Mouse (Mus musculus) left cerebral cortex, postnatal 10 days (tissue): ENCODE measurements at regions not wholly inside any gene's neighbourhood (a gene's known extent, or its start where the extent isn't known, plus 50 kb on each side); places are given as distances from the start of the nearest gene placed in this dataset.

Source experiments
- DNase-seq, 2 experiments: peaks; one replicate each; pipeline ENCODE4 v3.0.0; 2021 to 2022; ENCODE audit warnings: low spot score in 2 of 2, mixed read lengths in 1 of 2; ENCODE audit errors: extremely low spot score in 1 of 2
- intact Hi-C: fragments of 180-260 bp; cut with DNase I; formaldehyde crosslinking; loops from one replicate; pipeline ENCODE4 v1.15.1; 2025

- no peak for DNase-seq
- intact Hi-C loops, result loop anchor here (5.0 kb wide), 1 partner anchor 328 kb away; no protein-coding TSS in a partner anchor
Measured at GRCm38 (mm10) chr3:34314798-34315197, 233.7 kb upstream of the Dnajc19 start.

GRCm38 (mm10) chr3:34314393-34314792, 233.3 kb upstream of the Dnajc19 start:
- no peak for DNase-seq
- intact Hi-C loops, result loop anchor here (5.0 kb wide), 1 partner anchor 328 kb away; no protein-coding TSS in a partner anchor

- DNase-seq, result no peak
- intact Hi-C loops, result loop anchor here (5.0 kb wide), 1 partner anchor 330 kb away; no protein-coding TSS in a partner anchor
Measured at GRCm38 (mm10) chr3:34311944-34312343, 230.8 kb upstream of the Dnajc19 start.

GRCm38 (mm10) chr3:34299637-34300036, 218.5 kb upstream of the Dnajc19 start:
- intact Hi-C loops, result no loop called here
- no peak for DNase-seq

GRCm38 (mm10) chr3:34287836-34288235, 206.7 kb upstream of the Dnajc19 start:
- DNase-seq, result no peak
- intact Hi-C loops, result loop anchor here (10.0 kb wide), 1 partner anchor 333 kb away; no protein-coding TSS in a partner anchor

GRCm38 (mm10) chr3:34270154-34270553, 189.0 kb upstream of the Dnajc19 start:
- intact Hi-C loops, result no loop called here
- peak; percentile 32 to 40 for DNase-seq

GRCm38 (mm10) chr3:34266462-34266861, 185.3 kb upstream of the Dnajc19 start:
- intact Hi-C loops, result no loop called here
- DNase-seq, result no peak

- DNase-seq, result no peak
- intact Hi-C loops, result no loop called here
Measured at GRCm38 (mm10) chr3:34264811-34265210, 183.7 kb upstream of the Dnajc19 start.

- intact Hi-C loops, result no loop called here
- DNase-seq, result no peak
Measured at GRCm38 (mm10) chr3:34252730-34253337, 171.7 kb upstream of the Dnajc19 start.

GRCm38 (mm10) chr3:34242126-34242525, 161.0 kb upstream of the Dnajc19 start:
- intact Hi-C loops, result no loop called here
- DNase-seq, result no peak

GRCm38 (mm10) chr3:34239978-34240377, 158.9 kb upstream of the Dnajc19 start:
- no peak for DNase-seq
- intact Hi-C loops, result loop anchor here (10.0 kb wide), 1 partner anchor 865 kb away; no protein-coding TSS in a partner anchor

GRCm38 (mm10) chr3:34234391-34234790, 153.3 kb upstream of the Dnajc19 start:
- DNase-seq, result no peak
- intact Hi-C loops, result loop anchor here (10.0 kb wide), 1 partner anchor 870 kb away; no protein-coding TSS in a partner anchor

- intact Hi-C loops, result loop anchor here (2.0 to 10.0 kb wide), 2 partner anchors 406 to 872 kb away; no protein-coding TSS in a partner anchor
- DNase-seq, result no peak
Measured at GRCm38 (mm10) chr3:34232329-34233250, 151.5 kb upstream of the Dnajc19 start.

- DNase-seq, result peak; percentile 46 to 57
- intact Hi-C loops, result loop anchor here (2.0 to 10.0 kb wide), 2 partner anchors 407 to 873 kb away; no protein-coding TSS in a partner anchor
Measured at GRCm38 (mm10) chr3:34231593-34232328, 150.6 kb upstream of the Dnajc19 start.

- intact Hi-C loops, result no loop called here
- DNase-seq, result no peak
Measured at GRCm38 (mm10) chr3:34222291-34222690, 141.2 kb upstream of the Dnajc19 start.

GRCm38 (mm10) chr3:34219741-34220310, 138.7 kb upstream of the Dnajc19 start:
- intact Hi-C loops, result no loop called here
- no peak for DNase-seq

- intact Hi-C loops, result no loop called here
- DNase-seq, result no peak
Measured at GRCm38 (mm10) chr3:34219096-34219495, 138.0 kb upstream of the Dnajc19 start.

GRCm38 (mm10) chr3:34217911-34218310, 136.8 kb upstream of the Dnajc19 start:
- intact Hi-C loops, result no loop called here
- no peak for DNase-seq

GRCm38 (mm10) chr3:34214233-34214632, 133.1 kb upstream of the Dnajc19 start:
- intact Hi-C loops, result no loop called here
- DNase-seq, result no peak
